ENCODE assay signal across 12 mouse cellular contexts in genomic region chrX:12375796-12376195, GRCm38 (mm10).
A peak's percentile ranks its signal among the peaks of the same experiment; 100 is the strongest.
DNase-seq lines count a peak whose midpoint lies in the region; ATAC-seq lines count a peak whose summit lies in the region.
"Had no signal": no experiment of that assay in that cellular context is flagged by ENCODE, and none has a peak within 500 bp of the region (broad histone marks: within the 10 kb centered on the region; RNA-seq: fewer than 3 reads in every experiment).

No protein-coding gene starts in this region.

- no peak overlapping the region for H3K9ac ChIP-seq in embryonic facial prominence, embryonic 14.5 days (ENCODE audit: low read depth, low read length)
- no peak overlapping the region for H3K9ac ChIP-seq in kidney, embryonic 16.5 days (replicated peaks; ENCODE audit: low read length)
- H3K9ac ChIP-seq in midbrain, embryonic 14.5 days (replicated peaks; ENCODE audit: low read length) = no peak overlapping the region
- H3K9ac ChIP-seq: embryonic facial prominence, embryonic 13.5 days; forebrain, embryonic 12.5 days; neural tube, embryonic 12.5 days had no signal

- H3K4me2 ChIP-seq in embryonic facial prominence, embryonic 14.5 days (ENCODE audit: low read depth, low read length) = no peak overlapping the region
- no peak overlapping the region for H3K4me2 ChIP-seq in kidney, embryonic 16.5 days (replicated peaks; ENCODE audit: low read depth, low read length)
- H3K4me2 ChIP-seq in midbrain, embryonic 14.5 days (ENCODE audit: low read length) = no peak overlapping the region
- H3K4me2 ChIP-seq: embryonic facial prominence, embryonic 13.5 days; forebrain, embryonic 12.5 days; neural tube, embryonic 12.5 days had no signal

- WGBS in embryonic facial prominence, embryonic 14.5 days = 67% methylated on average over 1 of the region's 1 CpGs
- WGBS in embryonic facial prominence, embryonic 10.5 days = 65% methylated on average over 1 of the region's 1 CpGs
- 64% methylated on average over 1 of the region's 1 CpGs for WGBS in kidney, embryonic 16.5 days
- 63% methylated on average over 1 of the region's 1 CpGs for WGBS in midbrain, embryonic 14.5 days

- no peaks in the 10 kb centered on the region for H3K36me3 ChIP-seq in embryonic facial prominence, embryonic 14.5 days (ENCODE audit: control insufficient read depth, insufficient read depth, low read length)
- no peaks in the 10 kb centered on the region for H3K36me3 ChIP-seq in embryonic facial prominence, embryonic 10.5 days (replicated peaks)
- no peaks in the 10 kb centered on the region for H3K36me3 ChIP-seq in kidney, embryonic 16.5 days (ENCODE audit: insufficient read depth, low read length)
- no peaks in the 10 kb centered on the region for H3K36me3 ChIP-seq in midbrain, embryonic 14.5 days (ENCODE audit: control insufficient read depth, insufficient read depth, low read length)
- H3K36me3 ChIP-seq: embryonic facial prominence, embryonic 13.5 days; forebrain, embryonic 12.5 days; neural tube, embryonic 12.5 days had no signal

- no peaks in the 10 kb centered on the region for H3K4me1 ChIP-seq in embryonic facial prominence, embryonic 14.5 days (ENCODE audit: control insufficient read depth, insufficient read depth, low read length)
- H3K4me1 ChIP-seq in embryonic facial prominence, embryonic 10.5 days = no peaks in the 10 kb centered on the region
- H3K4me1 ChIP-seq in kidney, embryonic 16.5 days (ENCODE audit: insufficient read depth, low read length) = peaks cover 8% of the 10 kb centered on the region; the same call in 1 of the 2 replicates
- 0 out of 2 replicates have a peak, but pooled peaks cover 5% of the 10 kb centered on the region for H3K4me1 ChIP-seq in midbrain, embryonic 14.5 days (ENCODE audit: control insufficient read depth, insufficient read depth, low read length)
- H3K4me1 ChIP-seq: embryonic facial prominence, embryonic 13.5 days; forebrain, embryonic 12.5 days; neural tube, embryonic 12.5 days had no signal

- no peaks in the 10 kb centered on the region for H3K27me3 ChIP-seq in embryonic facial prominence, embryonic 14.5 days (replicated peaks; ENCODE audit: control insufficient read depth, insufficient read depth, low read length)
- peaks cover 96% of the 10 kb centered on the region for H3K27me3 ChIP-seq in embryonic facial prominence, embryonic 10.5 days (replicated peaks; ENCODE audit: low read depth, poor library complexity, severe bottlenecking)
- peaks cover 24% of the 10 kb centered on the region; the same call in 1 of the 2 replicates for H3K27me3 ChIP-seq in kidney, embryonic 16.5 days (ENCODE audit: insufficient read depth, low read length)
- H3K27me3 ChIP-seq in midbrain, embryonic 14.5 days (ENCODE audit: control insufficient read depth, insufficient read depth, low read length) = no peaks in the 10 kb centered on the region
- H3K27me3 ChIP-seq: neural tube, embryonic 12.5 days had no signal

- no peak overlapping the region for H3K27ac ChIP-seq in embryonic facial prominence, embryonic 14.5 days (replicated peaks; ENCODE audit: low read depth, low read length)
- H3K27ac ChIP-seq in embryonic facial prominence, embryonic 10.5 days (replicated peaks) = no peak overlapping the region
- H3K27ac ChIP-seq in kidney, embryonic 16.5 days (ENCODE audit: low read length) = no peak overlapping the region
- no peak overlapping the region for H3K27ac ChIP-seq in midbrain, embryonic 14.5 days (replicated peaks; ENCODE audit: low read depth, low read length)
- H3K27ac ChIP-seq: embryonic facial prominence, embryonic 13.5 days; forebrain, embryonic 12.5 days; neural tube, embryonic 12.5 days had no signal

- no peaks in the 10 kb centered on the region for H3K9me3 ChIP-seq in embryonic facial prominence, embryonic 14.5 days (ENCODE audit: control insufficient read depth, low read length)
- H3K9me3 ChIP-seq in embryonic facial prominence, embryonic 10.5 days = no peaks in the 10 kb centered on the region
- H3K9me3 ChIP-seq in kidney, embryonic 16.5 days (ENCODE audit: low read length) = no peaks in the 10 kb centered on the region
- H3K9me3 ChIP-seq in midbrain, embryonic 14.5 days (ENCODE audit: control insufficient read depth, low read length) = no peaks in the 10 kb centered on the region
- H3K9me3 ChIP-seq: embryonic facial prominence, embryonic 13.5 days; forebrain, embryonic 12.5 days; neural tube, embryonic 12.5 days had no signal

- H3K4me3 ChIP-seq in embryonic facial prominence, embryonic 14.5 days (ENCODE audit: low read depth, low read length) = no peak overlapping the region
- no peak overlapping the region for H3K4me3 ChIP-seq in embryonic facial prominence, embryonic 10.5 days
- H3K4me3 ChIP-seq in kidney, embryonic 16.5 days (ENCODE audit: low read length) = no peak overlapping the region
- H3K4me3 ChIP-seq in midbrain, embryonic 14.5 days (replicated peaks; ENCODE audit: low read depth, low read length) = no peak overlapping the region
- H3K4me3 ChIP-seq: embryonic facial prominence, embryonic 13.5 days; forebrain, embryonic 12.5 days; neural tube, embryonic 12.5 days had no signal

- DNase-seq in embryonic facial prominence, embryonic 14.5 days (ENCODE audit: low spot score) = no peak
- no peak for DNase-seq in embryonic facial prominence, embryonic 10.5 days (ENCODE audit: low spot score)
- DNase-seq in kidney, adult 18-20 months = peak; percentile 5
- peak; percentile 15 for DNase-seq in ovary, adult 18-20 months (ENCODE audit: low spot score)
- no peak for DNase-seq in ovary, postnatal 10 days (ENCODE audit: low spot score)
- DNase-seq in retina, postnatal 7 days (ENCODE audit: low read depth, low spot score) = peak; percentile 27
- DNase-seq in midbrain, embryonic 14.5 days = no peak
- DNase-seq: lung, adult 2 months had no signal

- 0 out of 2 replicates have a peak, but pooled peaks have one; percentile 26 for ATAC-seq in embryonic facial prominence, embryonic 14.5 days (ENCODE audit: low read depth)
- ATAC-seq in kidney, embryonic 16.5 days (ENCODE audit: low FRiP score, low TSS enrichment) = no peak
- no peak for ATAC-seq in midbrain, embryonic 14.5 days (ENCODE audit: low FRiP score, low TSS enrichment)

Comparison
In these comparisons a context has a peak if more than half of its experiments do, and no peak if none do; other contexts are left out.
1. DNase-seq: peak in kidney, adult 18-20 months (single experiment), ovary, adult 18-20 months (single experiment) and retina, postnatal 7 days (single experiment); none in embryonic facial prominence, embryonic 14.5 days (single experiment), embryonic facial prominence, embryonic 10.5 days (single experiment), ovary, postnatal 10 days (single experiment) and midbrain, embryonic 14.5 days (single experiment).